Mouse (Mus musculus): ENCODE data around the gene Med15.

- no peak for TF ChIP-seq CTCF (IDR thresholded peaks at IDR 0.05; ENCODE audit: borderline replicate concordance, insufficient read depth, low read length)
- no peak for TF ChIP-seq POLR2A (IDR thresholded peaks at IDR 0.05; ENCODE audit: low read depth, low read length)
Observed at GRCm38 (mm10) chr16:17621936-17622335, 110.8 kb downstream of the Med15 start.
